Mouse (Mus musculus) adrenal gland, postnatal 4 days (tissue): ENCODE measurements around the gene Nckap5l. TPM values are rescaled to one million over a fixed set of nuclear protein-coding genes. Genes with fewer than 3 reads are reported as not detected.
"Not testable (repeated sequence)": the region's sequence is repeated elsewhere in the genome, so short reads cannot be mapped to it uniquely, and the experiment has no call there.

ENCODE experiments used
- DNase-seq, 2 experiments: peaks; one replicate each; pipeline ENCODE4 v3.0.0; 2021 to 2022; ENCODE audit warnings: low spot score in 2 of 2, mixed read lengths in 2 of 2
- total RNA-seq, 2 experiments: library from RNA; stranded (reverse); gene quantifications; 2 replicates each; pipeline ENCODE4 v1.2.3; 2021

The Nckap5l gene
- total RNA-seq, 2 experiments from 2014 or later = 35.7 to 44.5 TPM

GRCm38 (mm10) chr15:99399503-99400245 is 57.9 kb downstream of the Nckap5l start:
- DNase-seq = no peak

DNA sequence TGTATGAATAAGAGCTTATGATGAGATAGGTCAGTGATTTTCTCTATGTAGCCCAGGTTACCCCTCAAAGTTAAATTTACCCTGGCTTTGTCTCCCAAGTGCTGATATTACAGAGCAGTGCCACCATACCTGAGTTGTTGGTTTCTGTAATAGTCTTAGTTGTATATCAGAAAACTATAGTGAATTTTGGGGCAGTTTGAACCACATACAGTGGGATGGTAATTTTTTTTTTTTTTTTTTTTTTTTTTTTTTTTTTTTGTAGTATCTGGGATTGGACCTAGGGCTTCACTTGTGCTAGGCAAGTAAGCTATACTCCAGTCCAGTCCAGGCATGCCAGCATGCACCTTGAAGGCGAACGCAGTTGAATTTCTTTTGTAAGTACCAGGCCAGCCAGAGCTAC is 59.9 kb downstream of the Nckap5l start:
- DNase-seq = no peak

DNA sequence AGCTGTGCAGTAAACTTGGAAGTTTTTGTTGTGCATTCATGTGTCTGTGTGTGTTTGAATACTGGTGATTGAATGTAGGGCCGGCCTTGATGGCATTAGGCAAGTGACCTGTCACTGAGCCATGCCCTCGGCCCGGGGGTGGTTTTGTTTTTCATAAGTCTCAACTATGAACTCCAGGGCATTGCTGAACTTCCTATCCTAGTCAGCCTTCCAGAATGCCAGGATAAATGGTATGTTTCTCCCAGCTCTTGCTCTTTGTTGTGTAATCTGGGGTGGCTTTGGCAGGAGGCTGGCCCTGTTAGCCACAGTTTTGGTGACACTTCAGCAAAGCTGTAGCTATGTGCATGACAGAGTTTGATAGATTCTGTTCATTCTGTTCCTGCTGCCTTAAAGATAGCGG is 60.7 kb downstream of the Nckap5l start:
- no peak for DNase-seq

- DNase-seq = no peak
These were observed 61.1 kb downstream of the Nckap5l start for GRCm38 (mm10) chr15:99396462-99396861.

- DNase-seq = no peak
These were observed 63.9 kb downstream of the Nckap5l start for GRCm38 (mm10) chr15:99393386-99394252.

GRCm38 (mm10) chr15:99392486-99393385 is 64.8 kb downstream of the Nckap5l start, which contains the start of gene Tmbim6:
Tmbim6 (plus strand) TSS chr15:99392882.
- DNase-seq = peak; percentile 88 to 97

GRCm38 (mm10) chr15:99391975-99392374 is 65.6 kb downstream of the Nckap5l start:
- DNase-seq = no peak

GRCm38 (mm10) chr15:99390472-99391401 is 66.8 kb downstream of the Nckap5l start:
- DNase-seq = no peak

DNA sequence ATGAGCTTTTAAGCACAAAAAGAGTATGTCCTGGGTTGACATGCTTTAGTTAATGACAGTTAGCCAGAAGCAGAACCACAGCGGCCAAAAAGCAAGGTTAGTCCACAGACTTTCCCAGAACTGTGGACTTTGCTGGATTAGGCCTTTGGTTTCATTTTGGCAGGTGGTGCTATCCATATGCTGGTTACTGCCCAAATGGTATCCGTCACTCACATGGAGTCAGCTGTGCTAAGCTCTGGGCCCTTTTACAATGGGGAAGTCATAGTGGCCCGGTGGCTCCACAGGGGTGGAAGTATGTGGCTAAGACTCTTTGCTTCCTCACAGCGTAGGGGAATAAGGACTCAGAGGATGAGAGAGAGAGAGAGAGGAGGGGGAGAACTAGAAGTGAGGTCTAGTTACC is 69.6 kb downstream of the Nckap5l start:
- no peak for DNase-seq

- DNase-seq = no peak
These were observed 70.8 kb downstream of the Nckap5l start for GRCm38 (mm10) chr15:99386796-99387195.

- not testable (repeated sequence) for DNase-seq
These were observed 71.4 kb downstream of the Nckap5l start for GRCm38 (mm10) chr15:99386110-99386509.

DNA sequence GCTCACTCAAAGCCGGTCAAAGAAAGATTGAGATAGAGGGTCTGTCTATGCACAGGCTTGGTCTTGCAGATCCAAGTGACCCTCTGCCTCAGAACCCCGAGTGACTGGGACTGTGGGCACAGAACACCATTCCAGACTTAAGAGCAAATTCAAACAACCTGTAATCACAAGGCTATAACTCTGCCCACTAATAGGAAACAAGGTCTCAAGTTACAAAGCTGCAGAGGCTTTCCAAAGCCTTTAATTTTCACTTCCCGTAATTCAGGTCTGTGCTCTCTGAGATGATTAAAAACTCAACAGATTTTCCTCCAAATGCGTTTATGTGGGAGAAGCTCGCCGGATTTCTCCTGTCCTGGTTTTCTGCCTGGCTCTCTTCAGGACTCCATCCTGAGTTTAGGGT is 73.5 kb downstream of the Nckap5l start:
- no peak for DNase-seq

DNA sequence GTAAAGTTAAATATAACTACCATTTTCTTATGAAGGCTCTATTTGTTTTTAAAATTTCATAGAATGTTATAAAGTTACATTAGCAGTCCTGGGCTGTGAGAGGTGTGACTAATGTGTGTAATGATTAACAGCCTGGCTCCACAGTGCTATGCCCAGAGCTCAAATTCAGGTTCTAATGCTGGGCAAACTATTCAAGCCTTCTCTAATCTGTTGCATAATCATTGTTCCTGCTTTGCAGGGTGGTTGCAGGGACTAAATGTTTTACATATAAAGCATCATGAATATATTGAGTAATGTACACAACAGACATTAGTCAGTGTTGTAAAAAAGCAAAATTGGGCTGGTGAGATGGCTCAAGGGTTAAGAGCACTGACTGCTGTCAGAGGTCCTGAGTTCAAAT is 74.7 kb downstream of the Nckap5l start:
- DNase-seq = no peak

- no peak for DNase-seq
These were observed 81.3 kb downstream of the Nckap5l start for GRCm38 (mm10) chr15:99376240-99376639.

- DNase-seq = no peak
These were observed 82.0 kb downstream of the Nckap5l start for GRCm38 (mm10) chr15:99375581-99375980.

DNA sequence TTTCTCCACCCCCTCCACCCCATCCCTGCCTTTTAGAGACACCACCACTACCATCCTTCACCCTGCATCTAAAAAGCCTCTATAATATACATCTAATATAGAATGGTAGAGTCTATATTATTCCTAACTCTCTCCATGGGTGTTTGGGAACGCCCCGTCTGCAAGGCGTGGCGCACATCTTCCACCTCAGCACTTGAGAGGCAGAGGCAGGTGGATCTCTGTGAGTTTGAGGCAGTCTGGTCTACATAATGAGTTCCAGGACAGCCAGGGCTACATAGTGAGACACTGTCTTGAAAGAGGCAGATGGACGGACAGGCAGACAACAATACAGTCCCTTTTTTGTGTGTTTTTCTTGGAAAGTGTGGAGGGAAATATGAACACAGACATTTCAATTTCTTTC is 82.5 kb downstream of the Nckap5l start:
- DNase-seq = no peak

DNA sequence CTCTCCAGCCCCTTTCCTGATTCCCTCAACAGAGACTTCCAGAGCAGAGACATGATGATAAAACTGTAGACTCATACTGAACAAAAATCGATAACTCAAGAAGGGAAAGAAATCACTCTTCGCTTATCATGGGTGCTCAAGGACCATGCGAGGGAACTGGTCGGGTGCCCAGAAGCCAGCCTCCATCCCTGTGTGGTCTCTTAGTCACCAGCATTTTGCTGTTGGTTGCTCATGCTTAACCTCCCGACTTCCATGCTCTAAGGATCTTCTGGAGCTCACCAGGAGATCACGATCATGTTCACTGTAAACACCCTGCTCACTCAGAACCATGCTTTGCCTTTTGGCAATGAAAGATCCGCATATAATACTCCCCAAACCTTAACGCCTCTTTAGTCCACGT is 84.8 kb downstream of the Nckap5l start:
- no peak for DNase-seq
